Mouse (Mus musculus) thymus, postnatal 36 days (tissue): ENCODE data around the gene Psd4.

Experiments
- DNase-seq, 2 experiments: peaks; one replicate each; pipeline ENCODE4 v3.0.0; 2022; ENCODE audit warnings: mixed read lengths in 2 of 2

Psd4 gene

GRCm38 (mm10) chr2:24386158-24386963 lies 19.0 kb downstream of the Psd4 start:
- DNase-seq, result peak; percentile 86 to 91

DNA sequence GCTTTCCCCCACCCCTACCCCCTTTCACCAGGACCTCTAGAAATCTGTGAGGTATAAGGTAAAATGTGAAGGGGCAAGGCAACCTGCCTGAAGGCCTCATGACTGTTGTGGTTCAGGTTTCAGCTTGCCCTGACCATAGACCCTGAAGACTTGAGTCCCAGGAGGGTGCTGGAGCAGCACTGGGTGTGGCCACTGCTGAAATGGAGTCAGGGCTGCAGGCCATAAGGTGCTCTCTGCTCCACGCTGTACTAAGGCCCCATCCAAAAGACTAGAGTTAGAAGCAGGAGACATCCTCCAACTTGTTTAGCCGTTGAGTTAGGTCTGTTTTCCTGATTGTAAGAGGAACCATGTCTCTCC lies 19.6 kb downstream of the Psd4 start:
- DNase-seq, result peak; percentile 30 to 36

DNA sequence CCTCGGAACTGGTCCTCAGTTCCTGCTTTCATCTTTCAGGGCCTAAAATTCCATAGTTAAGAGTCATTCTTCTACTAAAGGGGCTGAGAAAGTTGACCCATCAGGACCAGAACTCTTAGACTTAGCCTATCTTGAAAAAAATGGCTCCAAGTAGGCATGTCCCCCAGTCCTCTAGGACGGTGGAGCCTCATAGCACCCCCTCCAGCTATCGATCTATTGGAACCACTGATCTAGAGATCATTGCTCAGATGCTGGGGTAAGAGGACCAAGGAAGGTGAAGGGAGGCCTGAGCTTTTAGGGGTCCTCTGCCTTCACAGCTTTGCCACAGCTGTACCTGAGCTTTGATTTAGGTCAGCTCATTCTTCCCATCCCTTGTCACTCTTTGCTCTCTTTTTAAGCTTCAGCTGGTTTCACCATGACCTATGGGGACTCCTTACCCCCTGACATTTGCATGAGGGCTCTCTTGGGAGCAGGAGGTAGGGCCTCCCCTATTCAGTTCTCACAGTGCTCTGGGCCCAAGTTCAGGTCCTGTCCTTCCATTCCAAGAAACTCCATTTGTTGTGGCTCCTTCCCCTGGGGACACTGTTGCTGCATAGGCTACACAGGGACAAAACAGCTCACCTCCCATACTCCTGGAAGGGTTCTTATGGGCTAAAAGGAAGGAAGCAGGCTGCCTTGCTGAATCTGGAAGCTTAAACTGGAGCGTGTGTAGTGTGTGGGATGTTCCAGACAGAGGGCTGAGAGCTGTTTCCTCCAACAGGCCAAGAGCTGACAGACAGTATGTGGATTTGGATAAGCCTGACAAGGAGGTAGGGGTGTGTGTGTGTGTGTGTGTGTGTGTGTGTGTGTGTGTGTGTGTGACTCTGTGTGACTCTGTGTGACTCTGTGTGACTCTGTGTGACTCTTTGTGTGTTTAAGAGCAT lies 20.2 kb downstream of the Psd4 start:
- DNase-seq, result no peak

GRCm38 (mm10) chr2:24393251-24393650 lies 25.9 kb downstream of the Psd4 start:
- no peak for DNase-seq

GRCm38 (mm10) chr2:24397115-24397514 lies 29.7 kb downstream of the Psd4 start:
- no peak for DNase-seq

- no peak for DNase-seq
Observed at GRCm38 (mm10) chr2:24400711-24401110, 33.3 kb downstream of the Psd4 start.

- peak; percentile 64 for DNase-seq
Observed at GRCm38 (mm10) chr2:24405345-24406012, 38.1 kb downstream of the Psd4 start.

GRCm38 (mm10) chr2:24407701-24408485 lies 40.5 kb downstream of the Psd4 start:
- DNase-seq, result no peak

GRCm38 (mm10) chr2:24409166-24409565 lies 41.8 kb downstream of the Psd4 start:
- DNase-seq, result peak; percentile 66

DNA sequence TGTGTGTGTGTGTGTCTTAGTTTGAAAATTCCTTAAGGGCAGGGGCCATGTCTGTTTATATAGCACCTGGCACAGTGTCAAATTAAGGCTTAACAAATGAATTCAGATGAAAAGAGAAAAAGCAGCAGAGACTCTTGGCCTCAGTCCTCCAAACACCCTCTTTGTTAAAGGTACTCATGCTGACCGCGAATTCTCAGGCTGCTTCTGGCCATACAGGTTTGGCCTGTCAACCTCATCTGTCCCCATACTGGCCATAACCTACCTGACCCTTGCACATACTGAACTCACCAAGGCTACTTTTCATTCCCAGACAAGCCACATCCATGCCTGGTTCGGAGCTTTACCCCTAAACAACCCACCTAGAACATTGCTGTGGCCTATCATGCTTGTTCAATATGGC lies 45.8 kb downstream of the Psd4 start:
- DNase-seq, result no peak

DNA sequence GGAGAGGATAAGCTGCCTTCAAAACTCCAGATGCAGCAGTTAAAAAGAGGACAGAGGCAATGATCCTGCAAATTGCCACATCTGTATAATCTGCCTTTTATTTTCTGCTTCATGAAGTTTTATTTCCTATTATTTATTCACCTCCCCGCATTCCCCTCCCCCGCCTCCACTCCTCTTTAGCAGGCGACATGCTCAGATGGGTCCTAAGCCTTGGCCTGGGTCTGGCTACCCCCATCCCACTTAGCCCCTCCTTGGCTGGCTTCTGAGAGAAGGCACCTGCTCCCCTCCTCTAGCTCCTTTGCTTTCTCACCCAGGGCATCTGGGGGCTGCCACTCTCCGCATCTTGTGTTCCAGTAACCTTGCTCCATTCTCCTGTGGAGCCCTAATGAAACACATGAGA lies 46.3 kb downstream of the Psd4 start:
- DNase-seq, result no peak

DNA sequence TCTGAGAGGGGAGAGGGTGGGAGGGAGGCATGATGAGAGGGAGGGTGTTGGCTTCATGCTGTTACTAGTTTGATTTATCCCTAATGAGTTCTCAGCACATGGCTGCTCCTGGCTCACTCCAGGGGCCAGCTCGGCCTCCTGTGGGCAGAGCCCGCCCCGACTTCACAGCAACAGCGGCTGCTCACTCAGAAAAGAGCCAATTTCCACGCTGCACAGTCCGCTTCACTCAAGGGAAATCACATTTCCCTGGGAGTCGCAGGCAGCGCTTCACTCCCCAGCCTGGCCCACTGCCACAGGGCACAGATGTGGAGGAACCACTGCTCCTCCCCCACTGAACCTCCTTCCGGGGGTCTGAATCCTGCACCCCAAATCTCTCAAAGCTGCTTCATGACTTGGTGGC lies 49.3 kb downstream of the Psd4 start:
- DNase-seq, result peak; percentile 17 to 25

DNA sequence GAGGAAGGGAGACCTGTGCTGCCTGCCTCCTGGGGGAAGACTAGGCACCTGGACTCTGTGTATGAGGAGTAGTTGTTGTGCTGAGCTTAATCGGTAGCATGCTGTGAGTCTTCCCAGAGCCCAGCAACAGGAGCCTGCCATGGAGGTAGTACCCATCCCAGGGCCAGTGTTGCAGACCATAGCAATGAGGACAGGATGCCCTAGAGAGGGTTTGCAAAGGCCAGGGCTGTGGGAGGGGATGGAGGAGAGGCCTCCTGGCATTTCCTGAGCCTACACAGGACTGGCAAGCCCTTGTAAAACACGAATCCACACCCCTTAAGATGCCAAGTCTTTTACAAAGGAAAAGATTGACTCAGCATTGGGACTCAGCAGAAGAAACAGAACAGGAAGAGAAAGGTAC lies 49.7 kb downstream of the Psd4 start:
- DNase-seq, result no peak

GRCm38 (mm10) chr2:24417564-24417963 lies 50.2 kb downstream of the Psd4 start:
- DNase-seq, result no peak

DNA sequence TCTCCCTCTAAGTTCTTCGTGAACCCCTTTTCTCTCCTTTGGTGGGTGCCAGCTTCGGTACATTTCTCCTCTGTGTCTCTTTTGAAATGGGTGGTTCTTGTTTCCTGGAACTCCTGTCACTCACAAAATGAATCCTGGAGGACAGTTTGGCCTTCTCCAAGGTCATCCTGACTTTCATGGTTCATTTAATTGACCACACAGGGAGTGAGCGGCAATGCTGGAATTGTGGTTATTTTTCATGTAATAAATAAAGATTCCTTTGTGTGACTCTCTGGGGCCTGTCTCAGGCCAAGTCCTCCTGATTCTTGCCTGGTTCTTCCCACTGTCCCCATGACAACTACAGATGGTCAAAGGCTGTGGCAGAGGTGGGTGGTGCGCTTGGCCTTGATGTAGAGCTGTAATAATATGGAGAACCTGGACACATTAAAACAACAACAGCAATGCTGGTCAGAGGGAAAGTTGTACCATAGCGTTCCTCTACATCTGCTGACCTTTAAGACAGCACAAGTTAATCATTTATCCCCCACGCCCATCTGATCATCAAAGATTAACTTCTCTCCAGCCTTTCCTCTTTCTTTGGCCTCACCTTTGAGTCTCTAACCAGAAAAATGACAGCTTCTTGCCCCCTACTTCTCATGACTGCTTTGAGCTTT lies 54.0 kb downstream of the Psd4 start:
- DNase-seq, result no peak

DNA sequence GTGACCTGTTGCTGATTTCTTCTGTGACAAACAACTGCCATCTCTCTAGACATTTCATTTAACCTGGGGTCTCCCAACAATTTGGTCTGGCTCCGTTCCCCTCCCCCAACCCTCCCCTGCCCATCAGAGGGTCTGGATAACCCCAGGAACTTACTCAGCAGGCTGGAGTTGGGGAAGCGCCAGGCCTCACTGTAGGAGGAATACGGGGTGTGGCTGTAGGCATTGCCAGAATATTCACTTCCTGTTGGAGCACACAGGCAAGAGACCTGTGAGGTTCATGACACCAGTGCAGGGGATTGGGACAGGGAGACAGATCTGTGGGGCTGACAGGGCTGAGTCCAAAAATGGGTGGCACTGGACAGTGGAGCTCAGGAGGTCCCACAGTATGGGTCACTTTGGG lies 55.4 kb downstream of the Psd4 start:
- no peak for DNase-seq

- DNase-seq, result no peak
Observed at GRCm38 (mm10) chr2:24425630-24426029, 58.2 kb downstream of the Psd4 start.

GRCm38 (mm10) chr2:24427866-24428675 lies 60.7 kb downstream of the Psd4 start:
- no peak for DNase-seq

- no peak for DNase-seq
Observed at GRCm38 (mm10) chr2:24429806-24430205, 62.4 kb downstream of the Psd4 start.

DNA sequence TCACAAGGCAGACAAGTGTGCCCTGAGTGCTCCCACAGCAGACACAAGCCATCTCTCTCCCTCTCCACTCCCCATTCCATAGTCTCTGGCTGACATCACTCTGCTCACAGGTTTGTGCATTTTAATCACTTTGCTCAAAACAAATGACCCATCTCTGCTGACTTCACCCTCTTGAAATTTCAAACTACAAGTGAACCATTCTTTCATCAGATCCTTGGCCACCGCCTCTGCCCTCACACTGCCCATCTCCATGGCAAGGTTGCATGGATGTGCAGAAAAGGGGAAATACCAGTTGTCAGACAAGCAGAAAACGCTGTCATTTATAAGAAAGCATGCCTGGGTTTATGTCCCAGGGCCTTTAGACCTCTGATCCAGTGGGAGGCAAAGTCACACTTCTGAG lies 67.3 kb downstream of the Psd4 start:
- DNase-seq, result no peak

GRCm38 (mm10) chr2:24435699-24436098 lies 68.3 kb downstream of the Psd4 start:
- DNase-seq, result no peak
